Mouse (Mus musculus) limb, embryonic 14.5 days (tissue): ENCODE data around the gene Higd1a. TPM values are rescaled to one million over a fixed set of nuclear protein-coding genes. Genes with fewer than 3 reads are reported as not detected.

Experiments used
- ATAC-seq: fragments of 200-750 bp; cut with Nextera tagmentation; 2 replicates; pipeline ENCODE4 v1.8.0; 2017; ENCODE audit warnings: low read depth, moderate number of reproducible peaks, moderate TSS enrichment; ENCODE audit not compliant: low FRiP score
- DNase-seq: peaks from one replicate; pipeline ENCODE4 v3.0.0-alpha.2; 2015; ENCODE audit warnings: low spot score
- H3K27ac ChIP-seq: fragments of 300-500 bp; sonication (generic); replicated peaks from 2 replicates; pipeline ENCODE4 v1.5.1; 2014; ENCODE audit warnings: low read depth, mild to moderate bottlenecking, low read length, moderate library complexity, mixed read lengths
- H3K27me3 ChIP-seq: fragments of 300-500 bp; sonication (generic); 2 replicates; pipeline ENCODE4 v1.6.1; 2014; ENCODE audit warnings: low read length, mixed read lengths; ENCODE audit not compliant: control insufficient read depth, insufficient read depth
- H3K36me3 ChIP-seq: fragments of 300-500 bp; sonication (generic); 2 replicates; pipeline ENCODE4 v1.6.1; 2014; ENCODE audit warnings: mild to moderate bottlenecking, low read length, moderate library complexity, mixed read lengths; ENCODE audit not compliant: control insufficient read depth, insufficient read depth
- H3K4me1 ChIP-seq: fragments of 300-500 bp; sonication (generic); 2 replicates; pipeline ENCODE4 v1.6.1; 2014; ENCODE audit warnings: antibody characterized with exemption, low read length, mixed read lengths; ENCODE audit not compliant: control insufficient read depth, insufficient read depth
- H3K4me2 ChIP-seq: fragments of 300-500 bp; sonication (generic); replicated peaks from 2 replicates; pipeline ENCODE4 v1.6.1; 2014; ENCODE audit warnings: low read depth, mild to moderate bottlenecking, low read length, moderate library complexity; ENCODE audit not compliant: severe bottlenecking
- H3K4me3 ChIP-seq: fragments of 300-500 bp; sonication (generic); replicated peaks from 2 replicates; pipeline ENCODE4 v1.5.1; 2014; ENCODE audit warnings: low read length
- H3K9ac ChIP-seq: fragments of 300-500 bp; sonication (generic); 2 replicates; pipeline ENCODE4 v1.6.1; 2014; ENCODE audit warnings: mild to moderate bottlenecking, low read depth, low read length, moderate library complexity; ENCODE audit not compliant: severe bottlenecking
- H3K9me3 ChIP-seq: fragments of 300-500 bp; sonication (generic); 2 replicates; pipeline ENCODE4 v1.6.1; 2016; ENCODE audit warnings: low read length; ENCODE audit not compliant: control insufficient read depth
- POLR2A ChIP-seq: fragments of 200-500 bp; IDR thresholded peaks from 2 replicates; pipeline ENCODE4 v1.8.0; 2012; ENCODE audit warnings: inconsistent platforms, mild to moderate bottlenecking, moderate library complexity, borderline replicate concordance; ENCODE audit not compliant: insufficient read depth, insufficient read length; ENCODE audit errors: extremely low read depth
- WGBS: fragments of 180-500 bp; shearing (Covaris S2); extraction: QIAGEN DNeasy Blood & Tissue Kit; methylation state at CpG from one replicate; pipeline ENCODE4 v1.1.7; 2014; 5-methylcytosine and 5-hydroxymethylcytosine counted together
- polyA plus RNA-seq, 2 experiments: library from polyadenylated mRNA; depleted of rRNA in 1 of 2; stranded (reverse) in 1 of 2; unstranded in 1 of 2; fragments of >200 nt; fragmentation: Nextera tagmentation in 1 of 2; extraction: Ambion mirVana in 1 of 2; gene quantifications; 2 replicates each; pipeline versions ENCODE4 v1.2.1 to v1.2.3; 2012 to 2014

The Higd1a gene
- polyA plus RNA-seq, 2 experiments: 71.0 to 235 TPM

DNA sequence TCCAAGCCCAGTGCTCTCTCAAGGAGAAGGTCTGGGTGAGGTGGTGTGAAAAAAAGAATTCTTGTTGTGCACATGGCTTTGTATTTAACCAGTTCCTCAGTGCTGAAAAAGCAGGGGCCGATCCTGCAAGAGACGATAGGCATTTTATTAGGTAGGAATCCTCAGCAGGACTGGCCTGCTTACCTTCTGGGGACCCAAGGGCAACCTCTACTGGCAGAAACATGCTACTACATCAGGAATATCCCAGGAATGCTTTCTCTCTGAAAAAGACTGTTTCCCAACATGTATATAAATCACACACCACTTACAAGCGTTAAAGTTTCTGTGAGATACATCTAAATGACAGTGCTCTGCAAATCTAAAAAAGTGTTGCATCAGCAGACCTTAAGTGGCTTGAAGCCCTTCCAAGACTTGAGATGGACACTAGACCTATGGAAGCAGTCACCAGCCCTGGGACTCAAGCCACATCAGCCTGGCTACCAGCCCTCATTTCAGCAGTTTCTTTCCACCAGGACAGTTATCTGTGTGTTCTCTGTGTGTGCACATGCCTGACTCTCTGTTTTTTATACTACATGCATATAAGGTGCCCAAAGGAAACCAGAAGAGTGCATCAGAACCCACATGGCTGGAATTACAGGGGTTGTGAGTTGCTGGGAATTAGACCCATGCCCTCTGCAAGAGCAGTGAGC lies 19.0 kb upstream of the Higd1a start:
- H3K9me3 ChIP-seq: no peaks in the 10 kb centered on the region
- DNase-seq: peak; percentile 62
- 6% methylated on average over 3 of the region's 3 CpGs for WGBS
- H3K27me3 ChIP-seq: no peaks in the 10 kb centered on the region
- H3K27ac ChIP-seq: no peak overlapping the region
- ATAC-seq: peak; percentile 44; the same call in 1 of the 2 replicates
- no peak overlapping the region for H3K4me2 ChIP-seq
- H3K36me3 ChIP-seq: no peaks in the 10 kb centered on the region
- H3K4me3 ChIP-seq: no peak overlapping the region
- H3K4me1 ChIP-seq: no peaks in the 10 kb centered on the region
- H3K9ac ChIP-seq: no peak overlapping the region
- TF ChIP-seq POLR2A: no peak

DNA sequence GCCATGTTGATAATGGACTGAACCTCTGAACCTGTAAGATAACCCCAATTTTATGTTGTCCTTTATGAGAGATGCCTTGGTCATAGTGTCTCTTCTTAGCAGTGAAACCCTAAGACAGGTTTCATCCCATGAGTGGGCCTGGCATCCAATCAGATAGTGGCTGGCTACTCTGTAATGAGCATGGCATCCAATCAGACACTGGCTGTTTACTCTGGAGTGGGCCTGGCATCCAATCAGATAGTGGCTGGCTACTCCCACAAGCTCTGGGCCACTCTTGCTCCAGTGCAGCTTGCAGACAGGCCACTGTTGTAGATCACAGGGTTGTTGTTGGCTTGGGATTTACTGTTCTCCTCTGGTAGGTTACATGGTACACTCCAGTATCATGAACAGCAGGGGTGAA lies 15.4 kb upstream of the Higd1a start:
- no peak overlapping the region for H3K9ac ChIP-seq
- TF ChIP-seq POLR2A: no peak
- no peak for DNase-seq
- no peaks in the 10 kb centered on the region for H3K27me3 ChIP-seq
- H3K4me2 ChIP-seq: no peak overlapping the region
- H3K9me3 ChIP-seq: no peaks in the 10 kb centered on the region
- H3K4me3 ChIP-seq: no peak overlapping the region
- no peak overlapping the region for H3K27ac ChIP-seq
- H3K4me1 ChIP-seq: no peaks in the 10 kb centered on the region
- ATAC-seq: no peak
- H3K36me3 ChIP-seq: no peaks in the 10 kb centered on the region

DNA sequence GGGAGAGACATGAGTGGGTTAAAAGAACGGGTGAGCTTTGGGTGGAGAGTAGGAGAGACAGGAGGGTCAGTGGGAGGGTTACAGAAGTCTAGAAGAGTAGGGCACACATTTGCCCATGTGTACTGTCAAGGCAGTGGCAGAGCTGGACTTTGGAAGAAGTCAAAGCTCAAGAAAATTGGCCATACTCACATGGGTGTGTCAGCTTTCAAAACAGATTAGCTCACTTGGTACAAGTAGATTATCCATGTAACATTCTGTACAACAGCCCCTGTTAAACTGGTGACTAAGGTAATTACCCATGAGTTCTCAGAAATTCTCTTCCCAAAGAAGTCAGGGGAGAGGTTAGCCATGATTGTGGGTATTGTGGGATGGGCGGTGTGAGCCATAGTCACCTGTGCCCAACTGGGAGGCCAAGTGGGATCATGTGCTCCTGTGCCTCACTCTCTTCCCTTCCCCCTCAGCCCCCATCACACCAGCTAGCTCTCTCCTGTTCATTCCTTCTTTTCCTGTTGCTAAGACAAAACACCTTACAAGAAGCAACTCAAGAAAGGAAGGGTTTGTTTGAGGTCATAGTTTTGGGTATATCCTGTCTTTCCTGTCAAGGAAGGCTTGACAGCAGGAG lies 14.0 kb upstream of the Higd1a start:
- H3K4me2 ChIP-seq: no peak overlapping the region
- H3K27ac ChIP-seq: no peak overlapping the region
- ATAC-seq: no peak
- no peaks in the 10 kb centered on the region for H3K27me3 ChIP-seq
- no peak overlapping the region for H3K9ac ChIP-seq
- TF ChIP-seq POLR2A: no peak
- WGBS: 82% methylated on average over 2 of the region's 2 CpGs
- no peaks in the 10 kb centered on the region for H3K9me3 ChIP-seq
- H3K4me1 ChIP-seq: no peaks in the 10 kb centered on the region
- DNase-seq: no peak
- H3K4me3 ChIP-seq: no peak overlapping the region
- no peaks in the 10 kb centered on the region for H3K36me3 ChIP-seq

DNA sequence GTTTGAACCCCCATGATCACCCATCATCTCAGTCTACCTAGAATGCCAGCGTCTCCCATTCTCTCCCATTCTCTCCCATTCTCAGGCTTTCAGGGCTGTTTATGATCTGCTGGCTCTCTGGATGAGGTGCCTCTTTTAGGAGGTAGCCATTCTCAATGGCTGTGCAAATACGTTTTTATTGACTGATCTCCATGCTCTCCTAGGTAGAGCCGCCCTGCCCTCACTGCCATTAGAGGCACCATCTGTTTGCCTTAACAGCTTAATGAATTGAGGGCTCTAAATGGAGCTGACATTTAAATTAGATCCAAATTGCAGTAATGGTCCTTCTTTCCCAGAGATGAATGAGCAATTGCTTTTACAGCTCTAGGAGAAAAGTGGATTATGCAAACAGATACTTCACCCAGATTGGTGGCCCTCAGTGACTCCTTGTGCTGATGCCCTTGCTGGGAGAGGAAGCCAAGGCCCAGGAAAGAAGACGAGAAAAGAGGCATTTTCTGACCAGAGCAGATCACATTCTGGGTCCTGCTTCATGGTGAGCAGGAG lies 11.9 kb upstream of the Higd1a start:
- Histone ChIP-seq H3K9ac (no peak overlapping the region), H3K36me3 (no peaks in the 10 kb centered on the region), H3K27me3 (no peaks in the 10 kb centered on the region), H3K4me1 (no peaks in the 10 kb centered on the region), H3K9me3 (no peaks in the 10 kb centered on the region), H3K4me3 (no peak overlapping the region), H3K4me2 (no peak overlapping the region), H3K27ac (no peak overlapping the region)
- TF ChIP-seq POLR2A: no peak
- WGBS: 26% methylated on average over 4 of the region's 4 CpGs
- DNase-seq (no peak), ATAC-seq (no peak)

DNA sequence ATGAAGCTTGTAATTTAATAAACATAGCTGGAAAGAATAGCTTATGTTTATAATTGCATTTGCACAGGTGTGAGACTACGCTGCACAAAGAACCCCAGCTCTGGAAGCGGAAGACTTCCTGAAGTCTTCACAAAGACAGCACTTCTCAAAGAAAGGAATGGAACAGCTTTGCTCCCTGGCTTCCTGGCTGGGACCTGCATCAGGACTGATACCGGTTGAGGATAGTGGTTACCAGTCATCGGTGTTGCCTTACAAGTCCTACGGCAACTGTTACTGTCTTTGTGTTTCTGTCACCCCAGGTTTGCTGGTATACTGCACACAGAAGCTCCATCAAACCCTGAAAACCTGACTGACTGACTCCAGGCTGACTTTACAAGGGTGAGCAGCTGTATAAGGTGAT lies 11.3 kb upstream of the Higd1a start:
- no peak for ATAC-seq
- no peak overlapping the region for H3K9ac ChIP-seq
- H3K4me1 ChIP-seq: no peaks in the 10 kb centered on the region
- TF ChIP-seq POLR2A: no peak
- H3K27ac ChIP-seq: no peak overlapping the region
- H3K4me3 ChIP-seq: no peak overlapping the region
- WGBS: 74% methylated on average over 5 of the region's 5 CpGs
- H3K27me3 ChIP-seq: no peaks in the 10 kb centered on the region
- H3K36me3 ChIP-seq: no peaks in the 10 kb centered on the region
- H3K4me2 ChIP-seq: no peak overlapping the region
- H3K9me3 ChIP-seq: no peaks in the 10 kb centered on the region
- no peak for DNase-seq

DNA sequence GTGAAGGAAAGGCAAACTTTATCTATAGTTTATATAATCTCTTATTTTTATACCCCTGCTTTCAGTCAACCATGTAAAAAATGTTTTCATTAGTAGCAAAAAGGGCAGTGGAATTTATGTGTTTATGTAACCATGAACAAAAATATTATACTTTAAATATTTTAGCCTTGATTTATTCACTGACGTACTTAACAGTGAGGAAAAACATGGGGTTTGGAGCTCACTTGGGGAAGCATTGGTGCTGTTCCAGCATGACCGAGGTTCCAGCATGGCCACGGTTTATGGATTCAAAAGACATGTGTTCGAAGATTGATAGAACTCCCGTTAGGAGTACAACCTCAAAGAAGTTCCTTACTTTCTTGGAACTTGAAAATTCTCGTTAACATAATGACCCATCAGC lies 10.1 kb upstream of the Higd1a start:
- no peak for DNase-seq
- Histone ChIP-seq H3K9ac (no peak overlapping the region), H3K27me3 (no peaks in the 10 kb centered on the region), H3K4me1 (no peaks in the 10 kb centered on the region), H3K27ac (no peak overlapping the region), H3K9me3 (no peaks in the 10 kb centered on the region), H3K4me3 (no peak overlapping the region), H3K36me3 (no peaks in the 10 kb centered on the region), H3K4me2 (no peak overlapping the region)
- TF ChIP-seq POLR2A: no peak
- ATAC-seq: no peak
- WGBS: 71% methylated on average over 6 of the region's 6 CpGs
